Mouse (Mus musculus) intestine, embryonic 15.5 days (tissue): ENCODE results near the gene Sptlc2. TPM values are rescaled to one million over a fixed set of nuclear protein-coding genes. Genes with fewer than 3 reads are reported as not detected.
A peak's percentile ranks its signal among the peaks of the same experiment; 100 is the strongest.

Experiments
- ATAC-seq: fragments of 200-750 bp; cut with Nextera tagmentation; 2 replicates; pipeline ENCODE4 v1.8.0; 2017; ENCODE audit warnings: moderate TSS enrichment, moderate library complexity
- H3K27ac ChIP-seq: fragments of 300-500 bp; sonication (generic); 2 replicates; pipeline ENCODE4 v1.5.1; 2015; ENCODE audit warnings: mild to moderate bottlenecking, inconsistent platforms
- H3K27me3 ChIP-seq: fragments of 300-500 bp; sonication (generic); replicated peaks from 2 replicates; pipeline ENCODE4 v1.6.1; 2015; ENCODE audit warnings: inconsistent platforms
- H3K36me3 ChIP-seq: fragments of 300-500 bp; sonication (generic); 2 replicates; pipeline ENCODE4 v1.6.1; 2015; ENCODE audit warnings: inconsistent platforms
- H3K4me1 ChIP-seq: fragments of 300-500 bp; sonication (generic); replicated peaks from 2 replicates; pipeline ENCODE4 v1.6.1; 2015; ENCODE audit warnings: inconsistent platforms
- H3K4me2 ChIP-seq: fragments of 300-500 bp; sonication (generic); replicated peaks from 2 replicates; pipeline ENCODE4 v1.6.1; 2015; ENCODE audit warnings: mild to moderate bottlenecking, inconsistent platforms
- H3K4me3 ChIP-seq: fragments of 300-500 bp; sonication (generic); replicated peaks from 2 replicates; pipeline ENCODE4 v1.5.1; 2015; ENCODE audit warnings: inconsistent platforms
- H3K9ac ChIP-seq: fragments of 300-500 bp; sonication (generic); 2 replicates; pipeline ENCODE4 v1.6.1; 2015; ENCODE audit warnings: inconsistent platforms
- H3K9me3 ChIP-seq: fragments of 300-500 bp; sonication (generic); 2 replicates; pipeline ENCODE4 v1.6.1; 2016; ENCODE audit warnings: inconsistent platforms
- WGBS: fragments of 180-500 bp; shearing (Covaris S2); methylation state at CpG from one replicate; pipeline ENCODE4 v1.1.7; 2015; 5-methylcytosine and 5-hydroxymethylcytosine counted together
- polyA plus RNA-seq: library from polyadenylated mRNA; unstranded; fragments of >200 nt; fragmentation: Nextera tagmentation; extraction: Ambion mirVana; gene quantifications from 2 replicates; pipeline ENCODE4 v1.2.1, GENCODE M21; 2015

Sptlc2 gene
- polyA plus RNA-seq, 1 experiment from 2014 or later: 119 TPM

GRCm38 (mm10) chr12:87393447-87394145 is 5.4 kb upstream of the Sptlc2 start:
- Histone ChIP-seq H3K36me3 (no peaks in the 10 kb centered on the region), H3K4me3 (no peak overlapping the region), H3K27me3 (no peaks in the 10 kb centered on the region), H3K4me2 (no peak overlapping the region), H3K9ac (no peak overlapping the region), H3K4me1 (no peaks in the 10 kb centered on the region), H3K9me3 (no peaks in the 10 kb centered on the region), H3K27ac (no peak overlapping the region)
- WGBS: 67% methylated on average over 4 of the region's 4 CpGs
- ATAC-seq: no peak

DNA sequence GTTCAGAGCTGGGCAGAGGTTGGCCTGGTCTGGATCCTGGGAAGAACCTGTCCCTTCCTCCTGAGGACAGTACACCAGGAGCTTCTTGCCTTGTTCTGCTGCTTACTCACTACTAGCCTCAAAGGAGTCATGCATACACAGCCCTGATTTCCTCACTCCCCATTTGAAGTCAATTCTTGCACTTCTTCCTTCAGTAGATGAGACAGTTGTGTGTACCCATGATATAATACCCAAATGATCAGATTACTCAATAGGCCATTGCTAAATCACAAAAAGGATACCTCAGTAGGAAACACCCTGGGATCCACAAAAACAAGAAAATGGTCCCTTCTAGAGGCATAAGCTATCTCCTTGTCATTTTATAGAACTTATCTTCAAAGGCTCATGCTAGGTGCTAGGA is 3.2 kb upstream of the Sptlc2 start:
- Histone ChIP-seq H3K9me3 (no peaks in the 10 kb centered on the region), H3K36me3 (no peaks in the 10 kb centered on the region), H3K9ac (no peak overlapping the region), H3K27ac (no peak overlapping the region), H3K4me2 (no peak overlapping the region), H3K4me3 (no peak overlapping the region), H3K27me3 (no peaks in the 10 kb centered on the region), H3K4me1 (peaks cover 7% of the 10 kb centered on the region; the same call in 1 of the 2 replicates)
- ATAC-seq: no peak

DNA sequence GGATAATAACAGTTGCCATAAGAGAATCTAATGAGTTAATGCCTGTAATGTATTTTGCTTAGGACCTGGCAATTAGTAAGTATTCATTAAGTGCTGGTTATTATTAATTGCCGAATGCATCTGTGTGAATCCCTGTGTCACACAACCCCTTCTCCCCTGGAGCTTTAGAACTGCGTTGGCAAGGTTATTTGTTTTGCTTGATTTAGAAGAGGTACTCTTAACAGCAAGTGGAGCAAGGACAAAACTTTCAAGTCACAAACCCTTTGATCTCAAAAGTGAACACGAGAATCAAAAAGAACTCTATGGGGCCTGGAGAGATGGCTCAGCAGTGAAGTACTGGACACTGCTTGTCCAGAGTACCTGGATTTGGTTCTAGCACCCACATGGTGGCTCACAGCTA is 1.1 kb upstream of the Sptlc2 start:
- no peaks in the 10 kb centered on the region for H3K27me3 ChIP-seq
- no peaks in the 10 kb centered on the region for H3K9me3 ChIP-seq
- no peak overlapping the region for H3K9ac ChIP-seq
- no peak for ATAC-seq
- H3K36me3 ChIP-seq: no peaks in the 10 kb centered on the region
- peak overlapping the region; percentile 80; the same call in 1 of the 2 replicates for H3K27ac ChIP-seq
- peaks cover 13% of the 10 kb centered on the region; the same call in 1 of the 2 replicates for H3K4me1 ChIP-seq
- no peak overlapping the region for H3K4me3 ChIP-seq
- WGBS: 61% methylated on average over 3 of the region's 3 CpGs
- H3K4me2 ChIP-seq: peak overlapping the region; percentile 86

GRCm38 (mm10) chr12:87387171-87388121 is 709 bp downstream of the Sptlc2 start:
- H3K4me2 ChIP-seq: peak overlapping the region; percentile 86
- H3K9ac ChIP-seq: peak overlapping the region; percentile 95
- H3K9me3 ChIP-seq: no peaks in the 10 kb centered on the region
- H3K4me1 ChIP-seq: peaks cover 13% of the 10 kb centered on the region; the same call in 1 of the 2 replicates
- H3K27ac ChIP-seq: peak overlapping the region; percentile 88
- no peaks in the 10 kb centered on the region for H3K27me3 ChIP-seq
- H3K36me3 ChIP-seq: no peaks in the 10 kb centered on the region
- under 1% methylated on average over 65 of the region's 65 CpGs for WGBS
- peak; percentile 62 for ATAC-seq
- peak overlapping the region; percentile 99 for H3K4me3 ChIP-seq

- ATAC-seq: no peak
- Histone ChIP-seq H3K4me3 (no peak overlapping the region), H3K4me2 (no peak overlapping the region), H3K9ac (no peak overlapping the region), H3K36me3 (no peaks in the 10 kb centered on the region), H3K27me3 (no peaks in the 10 kb centered on the region), H3K9me3 (no peaks in the 10 kb centered on the region), H3K4me1 (peaks cover 13% of the 10 kb centered on the region), H3K27ac (no peak overlapping the region)
- WGBS: 75% methylated on average over 3 of the region's 3 CpGs
Measured at GRCm38 (mm10) chr12:87385051-87385450, 3.1 kb downstream of the Sptlc2 start.

GRCm38 (mm10) chr12:87381380-87381682 is 6.8 kb downstream of the Sptlc2 start:
- WGBS: 42% methylated on average over 2 of the region's 2 CpGs
- Histone ChIP-seq H3K27ac (no peak overlapping the region), H3K27me3 (no peaks in the 10 kb centered on the region), H3K36me3 (no peaks in the 10 kb centered on the region), H3K4me2 (no peak overlapping the region), H3K4me3 (no peak overlapping the region), H3K4me1 (peaks cover 5% of the 10 kb centered on the region), H3K9me3 (no peaks in the 10 kb centered on the region), H3K9ac (no peak overlapping the region)
- peak; percentile 26 for ATAC-seq

GRCm38 (mm10) chr12:87380586-87381379 is 7.4 kb downstream of the Sptlc2 start:
- H3K27ac ChIP-seq: peak overlapping the region; percentile 45; the same call in 1 of the 2 replicates

DNA sequence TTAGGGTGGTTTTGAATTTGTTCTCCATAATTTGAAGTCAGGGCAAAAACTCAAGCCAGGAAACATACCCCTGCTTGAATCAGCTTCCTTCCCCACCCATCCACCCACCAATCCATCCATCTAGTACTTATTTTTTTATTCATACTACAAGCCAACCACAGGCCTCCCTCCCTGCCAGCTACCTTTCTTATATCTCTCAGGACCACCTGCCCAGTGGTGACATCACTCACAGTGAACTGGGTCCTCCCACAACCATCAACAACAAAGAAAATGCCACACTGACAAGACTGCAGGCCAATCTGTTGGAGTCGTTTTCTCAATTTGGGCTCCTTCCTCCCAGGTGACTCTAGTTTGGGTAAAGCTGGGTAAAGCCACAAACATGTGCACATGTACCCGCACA is 8.7 kb downstream of the Sptlc2 start:
- Histone ChIP-seq H3K4me1 (no peaks in the 10 kb centered on the region; the same call in 1 of the 2 replicates), H3K27ac (no peak overlapping the region), H3K4me2 (no peak overlapping the region), H3K9ac (no peak overlapping the region), H3K27me3 (no peaks in the 10 kb centered on the region), H3K4me3 (no peak overlapping the region), H3K36me3 (no peaks in the 10 kb centered on the region), H3K9me3 (no peaks in the 10 kb centered on the region)
- ATAC-seq: no peak
- WGBS: 89% methylated on average over 2 of the region's 2 CpGs

More at GRCm38 (mm10) chr12:87380586-87381379, 7.4 kb downstream of the Sptlc2 start:
- WGBS: 75% methylated on average over 10 of the region's 10 CpGs
- Histone ChIP-seq H3K9me3 (no peaks in the 10 kb centered on the region), H3K27me3 (no peaks in the 10 kb centered on the region), H3K4me2 (no peak overlapping the region), H3K36me3 (no peaks in the 10 kb centered on the region), H3K4me1 (no peaks in the 10 kb centered on the region; the same call in 1 of the 2 replicates), H3K4me3 (no peak overlapping the region), H3K9ac (no peak overlapping the region)
- peak; percentile 70 for ATAC-seq

DNA sequence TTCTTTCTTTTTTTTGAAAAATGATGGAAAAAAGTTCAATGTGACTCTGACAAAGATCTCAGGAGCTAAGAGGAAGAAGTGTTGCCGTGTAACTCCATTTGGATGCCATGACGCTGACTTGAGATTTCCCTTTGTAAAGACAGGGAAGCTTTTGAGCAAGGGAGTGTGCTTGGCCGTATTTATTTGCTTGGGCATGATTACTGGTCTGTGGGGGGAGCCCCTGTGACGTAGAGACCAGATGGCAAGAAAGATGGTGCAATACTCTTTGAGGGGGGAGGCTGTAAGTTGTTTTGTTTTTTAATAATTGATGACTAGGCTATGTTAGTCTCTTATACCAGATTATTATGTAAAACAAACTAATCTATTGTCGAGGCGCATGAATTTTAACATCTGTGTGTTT is 14.0 kb downstream of the Sptlc2 start:
- no peak overlapping the region for H3K9ac ChIP-seq
- H3K4me1 ChIP-seq: no peaks in the 10 kb centered on the region
- H3K9me3 ChIP-seq: no peaks in the 10 kb centered on the region
- 84% methylated on average over 6 of the region's 6 CpGs for WGBS
- H3K27me3 ChIP-seq: no peaks in the 10 kb centered on the region
- no peak for ATAC-seq
- no peak overlapping the region for H3K27ac ChIP-seq
- no peaks in the 10 kb centered on the region for H3K36me3 ChIP-seq
- H3K4me2 ChIP-seq: no peak overlapping the region
- no peak overlapping the region for H3K4me3 ChIP-seq

DNA sequence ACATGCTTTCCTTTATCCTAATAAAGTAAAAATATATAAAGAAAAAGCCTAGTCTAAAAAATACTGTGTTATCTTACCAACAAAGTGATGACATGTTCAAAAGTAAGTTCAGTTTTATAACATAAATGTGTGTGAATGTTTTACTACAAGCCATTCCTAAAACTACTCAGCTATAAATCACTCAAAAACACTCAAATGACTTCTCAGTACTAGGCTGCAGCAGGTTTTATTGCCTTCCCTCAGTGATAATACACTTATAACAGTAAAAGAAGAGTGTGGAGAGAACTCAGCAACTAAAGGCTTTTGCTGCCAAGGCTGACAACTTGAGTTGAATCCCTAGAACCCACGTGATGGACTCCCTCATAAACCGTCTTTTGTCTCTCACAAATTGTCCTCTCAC is 18.8 kb downstream of the Sptlc2 start:
- 54% methylated on average over 2 of the region's 2 CpGs for WGBS
- no peaks in the 10 kb centered on the region for H3K27me3 ChIP-seq
- no peaks in the 10 kb centered on the region for H3K4me1 ChIP-seq
- 0 out of 2 replicates have a peak overlapping the region, but pooled peaks have one; percentile 44 for H3K27ac ChIP-seq
- ATAC-seq: peak; percentile 85
- H3K4me2 ChIP-seq: peak overlapping the region; percentile 35; the same call in 1 of the 2 replicates
- H3K9ac ChIP-seq: no peak overlapping the region
- peaks cover 6% of the 10 kb centered on the region; the same call in 1 of the 2 replicates for H3K36me3 ChIP-seq
- H3K4me3 ChIP-seq: no peak overlapping the region
- no peaks in the 10 kb centered on the region for H3K9me3 ChIP-seq

DNA sequence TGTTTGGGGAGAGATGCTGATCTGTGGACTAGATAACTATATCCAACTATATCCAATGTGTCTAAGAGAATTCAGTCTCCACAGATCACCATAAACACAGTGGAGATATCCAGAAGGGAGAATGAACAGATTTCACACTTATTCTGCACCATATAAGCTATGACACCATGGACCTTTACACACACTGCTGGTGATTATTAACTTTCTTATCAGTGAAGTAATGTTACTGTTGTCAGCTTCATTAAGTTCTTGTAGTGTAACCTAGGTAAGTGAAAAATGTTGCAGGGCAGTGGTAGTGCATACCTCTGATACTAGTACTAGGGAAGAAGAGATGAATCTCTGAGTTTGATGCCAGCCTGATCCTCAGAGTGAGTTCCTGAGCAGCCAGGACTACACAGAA is 20.1 kb downstream of the Sptlc2 start:
- H3K4me2 ChIP-seq: no peak overlapping the region
- no peak overlapping the region for H3K27ac ChIP-seq
- peak; percentile 65 for ATAC-seq
- peaks cover 6% of the 10 kb centered on the region; the same call in 1 of the 2 replicates for H3K36me3 ChIP-seq
- no peaks in the 10 kb centered on the region for H3K9me3 ChIP-seq
- no peaks in the 10 kb centered on the region for H3K27me3 ChIP-seq
- H3K4me3 ChIP-seq: no peak overlapping the region
- no peaks in the 10 kb centered on the region for H3K4me1 ChIP-seq
- H3K9ac ChIP-seq: no peak overlapping the region

DNA sequence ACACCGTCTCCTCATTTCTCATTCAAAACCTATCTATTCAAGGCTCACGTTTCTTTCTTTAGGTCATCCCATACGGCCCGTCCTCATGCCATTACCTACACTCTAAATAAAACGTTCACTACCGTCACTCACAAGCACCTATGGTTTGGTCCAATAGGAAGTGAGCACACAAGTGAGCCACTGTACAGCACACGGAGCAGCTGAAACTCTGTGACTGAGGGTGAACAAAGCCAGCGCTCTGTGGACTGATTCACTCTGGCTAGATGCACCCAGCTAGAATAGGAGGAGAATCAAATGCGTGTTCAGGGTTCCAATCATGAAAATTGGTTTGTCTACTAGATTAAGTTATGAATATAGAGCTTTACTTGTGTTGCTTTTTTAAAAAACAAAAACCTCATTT is 22.5 kb downstream of the Sptlc2 start:
- no peak overlapping the region for H3K27ac ChIP-seq
- WGBS: 88% methylated on average over 9 of the region's 9 CpGs
- H3K9ac ChIP-seq: no peak overlapping the region
- no peak overlapping the region for H3K4me2 ChIP-seq
- ATAC-seq: no peak
- no peaks in the 10 kb centered on the region for H3K27me3 ChIP-seq
- H3K4me1 ChIP-seq: no peaks in the 10 kb centered on the region
- no peak overlapping the region for H3K4me3 ChIP-seq
- H3K36me3 ChIP-seq: peaks cover 6% of the 10 kb centered on the region; the same call in 1 of the 2 replicates
- no peaks in the 10 kb centered on the region for H3K9me3 ChIP-seq
